Mouse (Mus musculus) liver, postnatal 0 days (tissue): ENCODE data around the gene Osbp.

ENCODE experiments used
- CTCF ChIP-seq: sonication (generic); IDR thresholded peaks from 2 replicates; pipeline ENCODE4 v1.5.1; 2016; ENCODE audit warnings: antibody characterized with exemption, low read depth
- EP300 ChIP-seq: IDR thresholded peaks from 2 replicates; pipeline ENCODE4 v1.6.1; 2016; ENCODE audit warnings: antibody characterized with exemption, low read depth, mild to moderate bottlenecking

DNA sequence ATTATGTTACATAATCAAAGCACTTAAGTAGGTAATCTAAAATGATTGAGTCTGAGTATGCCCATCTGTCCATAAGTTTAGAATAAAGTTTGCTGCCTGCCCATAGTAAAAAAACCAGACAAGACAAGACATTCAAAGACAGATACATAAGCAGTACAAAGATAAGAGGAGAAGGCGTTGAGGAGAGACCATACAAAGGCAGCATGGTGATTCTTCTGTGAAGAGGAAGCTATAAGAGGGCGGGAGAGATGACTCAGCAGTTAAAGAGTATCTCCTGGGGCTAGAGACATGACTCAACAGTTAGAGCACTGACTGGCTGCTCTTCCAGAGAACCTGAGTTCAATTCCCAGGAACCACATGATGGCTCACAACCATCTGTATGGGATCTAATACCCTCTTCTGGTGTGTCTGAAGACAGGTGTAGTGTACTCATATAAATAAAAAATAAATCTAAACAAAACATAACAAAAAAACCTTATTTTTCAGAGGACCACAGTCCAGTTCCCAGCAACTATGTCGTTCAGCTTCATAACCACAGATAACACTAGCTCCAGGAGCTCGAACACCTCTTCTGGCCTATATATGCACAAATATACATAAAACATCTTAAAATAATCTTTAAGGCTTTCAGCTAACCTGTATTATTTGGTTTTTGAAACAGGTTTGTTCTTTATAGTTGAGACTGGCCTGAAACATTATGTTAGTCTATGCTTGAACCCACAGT lies 37.6 kb upstream of the Osbp start:
- TF ChIP-seq CTCF (no peak), EP300 (no peak)
